Mouse (Mus musculus) liver, adult (tissue): ENCODE results near the gene Hnrnph2.

Experiments
- GATA4 ChIP-seq: IDR thresholded peaks from 2 replicates; pipeline ENCODE4 v1.6.1; 2014; ENCODE audit warnings: mild to moderate bottlenecking, low read length; ENCODE audit not compliant: insufficient replicate concordance

Gene Hnrnph2

DNA sequence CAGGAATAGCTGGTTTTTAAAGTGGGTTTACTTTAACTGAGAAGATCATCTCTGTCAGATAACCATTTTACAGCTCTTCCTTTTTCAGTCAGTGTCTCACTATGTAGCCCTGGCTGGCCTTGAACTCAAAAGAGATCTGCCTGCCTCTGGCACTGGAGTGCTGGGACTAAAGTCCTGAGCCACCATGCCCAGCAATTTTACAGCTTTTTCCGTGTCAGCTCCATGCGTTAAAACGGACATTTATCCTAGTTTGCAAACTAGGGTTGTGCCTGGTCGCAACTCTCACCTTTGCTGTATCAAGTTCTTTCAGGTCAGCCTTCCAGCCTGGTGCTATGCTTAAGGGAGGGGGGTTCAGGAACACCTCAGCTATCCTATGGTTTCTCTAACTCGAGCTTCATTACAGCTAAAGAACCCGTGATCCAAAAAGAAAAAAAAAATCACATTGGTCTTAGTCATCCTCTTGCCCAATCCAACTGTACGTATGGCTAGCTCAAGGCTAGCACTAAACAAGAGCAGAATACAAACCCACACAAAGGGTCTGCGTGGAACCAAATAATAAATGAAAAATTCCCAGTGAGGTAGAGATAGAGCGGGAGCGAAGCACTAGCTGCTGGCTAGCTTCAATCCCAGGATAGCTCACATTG, 935 bp upstream of the Hnrnph2 start:
- no peak for TF ChIP-seq GATA4

DNA sequence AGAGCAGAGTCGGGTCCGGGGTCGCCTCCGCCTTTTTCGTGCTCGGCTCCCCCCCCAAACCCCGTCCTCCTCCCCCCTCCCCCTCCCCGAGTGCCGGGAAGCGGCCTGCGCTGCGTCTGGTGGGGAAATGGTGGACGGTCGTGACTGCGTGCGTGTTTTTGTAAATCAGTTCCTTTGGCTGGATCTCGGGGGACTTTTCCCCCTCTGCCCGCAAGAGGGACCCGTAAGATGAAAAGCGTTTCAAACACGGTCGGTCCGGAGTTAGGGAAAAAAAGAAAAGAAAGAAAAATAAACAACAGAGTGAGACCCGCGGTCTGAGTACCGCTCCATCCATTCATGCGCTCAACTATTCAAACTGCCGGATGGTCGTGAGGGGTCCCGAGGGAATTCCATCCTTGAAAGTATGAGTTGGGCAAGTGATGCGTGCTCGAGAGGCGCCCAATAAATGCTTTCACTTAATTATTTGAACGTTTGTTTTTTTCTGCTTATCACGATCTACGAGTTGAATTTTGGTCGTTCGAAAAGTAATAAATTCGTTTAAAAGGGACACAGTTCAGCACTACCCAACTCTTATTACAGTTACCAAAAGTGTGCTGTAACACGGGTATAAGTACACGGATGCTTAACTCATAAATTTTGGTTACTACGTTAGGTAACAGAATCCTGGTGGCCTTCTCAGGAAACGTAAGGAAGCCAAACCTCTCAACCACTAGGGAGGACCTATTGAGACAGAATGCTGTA, 571 bp downstream of the Hnrnph2 start:
- TF ChIP-seq GATA4: no peak

DNA sequence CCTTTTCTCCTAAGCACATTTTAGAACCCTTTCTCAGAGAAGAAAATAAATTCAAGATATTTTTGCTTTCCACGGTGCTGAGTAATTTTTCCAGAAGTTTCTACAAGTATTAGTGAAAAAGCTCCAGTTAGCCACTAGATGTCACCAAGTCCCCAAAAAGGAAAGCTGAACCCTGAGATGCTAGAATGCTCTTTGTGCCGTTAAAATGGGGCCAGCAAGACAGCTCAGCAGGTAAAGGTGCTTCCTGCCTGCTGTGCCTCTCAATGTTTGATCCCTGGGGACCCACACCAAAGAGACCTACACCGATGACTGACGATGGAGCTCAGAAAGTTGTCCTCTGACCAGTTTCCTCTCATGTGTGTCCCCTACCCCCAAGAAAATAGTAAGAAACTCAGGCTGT, 8.5 kb downstream of the Hnrnph2 start:
- TF ChIP-seq GATA4: no peak

DNA sequence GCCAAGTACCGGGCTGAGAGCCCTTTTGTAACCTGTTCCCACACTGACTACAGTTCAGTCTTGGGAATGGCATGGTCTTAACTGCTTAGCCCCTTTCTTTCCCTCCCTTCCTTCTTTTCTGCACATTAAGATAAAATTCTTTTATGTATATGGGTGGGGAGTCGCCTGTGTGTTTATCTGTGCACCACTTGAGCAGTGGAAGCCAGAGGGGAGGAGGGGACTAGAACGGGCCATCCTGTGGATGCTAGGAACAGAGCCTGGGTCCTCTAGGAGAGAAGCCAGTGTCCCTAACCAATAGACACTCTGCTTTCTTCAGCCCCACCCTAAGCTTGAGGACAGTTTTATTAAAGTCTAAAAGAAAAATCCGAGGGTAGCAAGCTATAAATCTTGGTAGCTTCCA, 10.0 kb downstream of the Hnrnph2 start:
- TF ChIP-seq GATA4: no peak

DNA sequence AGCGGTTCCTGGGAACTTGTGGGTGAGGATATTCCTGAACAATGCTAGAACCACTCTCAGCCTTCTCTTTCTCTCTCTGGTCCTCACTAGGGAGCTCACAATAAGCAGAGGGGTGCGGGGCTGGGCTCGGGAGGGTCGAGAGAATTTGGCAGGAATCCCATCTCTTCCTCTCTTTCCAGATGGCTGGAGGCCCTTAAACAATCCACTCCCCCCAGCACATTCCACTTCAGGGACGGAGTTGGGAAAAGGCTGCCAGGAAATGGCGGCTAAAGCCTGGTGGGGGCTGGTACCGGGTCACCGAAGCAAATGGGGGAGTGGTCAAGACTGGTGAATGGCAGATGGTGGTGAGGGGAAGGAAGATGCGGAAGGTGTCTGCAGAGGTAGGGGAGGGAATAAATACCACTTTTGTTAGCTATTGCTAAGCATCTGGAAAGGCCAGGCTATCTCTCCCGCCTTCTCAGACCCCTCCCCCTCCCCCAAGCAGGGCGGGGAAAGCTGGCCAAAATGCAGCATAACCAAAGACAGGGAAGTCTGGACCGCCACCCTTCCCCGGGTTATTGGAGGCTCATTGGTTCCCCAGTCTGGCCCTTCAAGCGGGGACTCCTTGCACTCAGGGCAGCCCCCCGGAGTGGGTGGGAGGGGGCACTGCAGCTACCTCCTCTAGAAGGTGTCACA, 11.4 kb downstream of the Hnrnph2 start:
- TF ChIP-seq GATA4: peak; percentile 18; the same call in 1 of the 2 replicates

DNA sequence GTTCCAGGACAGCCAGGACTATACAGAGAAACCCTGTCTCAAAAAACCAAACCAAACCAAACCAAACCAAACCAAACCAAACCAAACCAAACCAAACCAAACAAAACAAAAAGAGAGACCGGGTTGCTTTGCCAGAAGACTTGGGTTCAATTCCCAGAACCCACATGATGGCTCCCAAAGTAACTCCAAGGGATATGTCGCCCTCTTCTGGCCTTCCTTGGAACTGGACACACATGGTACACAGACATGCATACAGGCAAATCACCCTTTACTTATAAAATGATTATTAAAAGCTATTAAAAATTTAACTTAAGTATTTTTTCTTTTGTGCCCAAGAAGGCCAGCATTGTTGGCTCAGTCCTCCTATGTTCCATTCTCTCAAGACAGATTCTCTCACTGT, 13.3 kb downstream of the Hnrnph2 start:
- TF ChIP-seq GATA4: no peak

DNA sequence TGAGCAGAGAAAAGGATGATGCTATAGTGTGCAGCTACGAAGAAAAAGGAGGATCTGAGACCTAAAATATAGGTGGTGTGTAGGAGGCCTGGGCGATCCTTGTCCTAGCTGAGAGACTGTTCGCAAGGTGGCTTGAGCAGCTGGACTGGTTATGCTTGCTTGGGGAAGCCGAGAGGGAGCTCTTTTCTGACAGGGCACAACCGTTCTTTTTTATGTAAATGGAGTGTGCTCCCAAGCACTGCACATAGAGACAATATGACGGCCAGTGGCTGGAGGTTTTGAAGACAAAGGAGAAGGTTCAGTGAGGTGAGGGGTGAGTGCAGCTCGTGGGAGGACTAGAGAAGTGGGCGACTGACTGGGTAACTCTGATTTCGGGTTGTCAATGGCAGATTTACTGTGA, 18.7 kb downstream of the Hnrnph2 start:
- no peak for TF ChIP-seq GATA4

DNA sequence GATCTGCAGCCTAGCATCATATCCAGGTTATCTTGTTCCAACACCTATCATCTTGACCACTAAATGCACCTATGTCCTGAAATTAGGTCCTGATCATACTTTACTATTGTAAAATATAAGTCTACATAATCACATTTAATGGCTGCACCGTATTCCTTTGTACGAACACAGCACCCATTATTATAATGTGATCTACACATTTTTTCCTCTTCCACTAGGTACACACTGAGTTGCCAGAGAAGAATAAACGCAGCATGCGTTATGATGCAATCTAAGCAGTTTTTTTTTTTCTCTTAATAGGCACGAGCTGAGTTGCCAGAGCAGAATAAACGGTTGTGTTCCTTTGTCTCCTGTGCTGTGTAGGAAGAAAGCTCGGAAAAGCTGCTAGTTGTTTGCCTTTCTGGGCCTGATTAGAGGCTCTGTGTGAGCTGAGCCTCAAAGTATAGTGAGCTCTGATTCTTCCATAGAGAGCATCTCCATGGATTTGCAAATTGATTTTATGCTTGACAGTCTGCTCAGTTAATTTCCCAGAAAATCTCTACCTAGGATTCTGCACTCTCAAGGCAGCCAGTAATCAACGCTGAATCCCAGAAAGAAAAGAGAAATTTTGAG, 19.4 kb downstream of the Hnrnph2 start:
- TF ChIP-seq GATA4: no peak

DNA sequence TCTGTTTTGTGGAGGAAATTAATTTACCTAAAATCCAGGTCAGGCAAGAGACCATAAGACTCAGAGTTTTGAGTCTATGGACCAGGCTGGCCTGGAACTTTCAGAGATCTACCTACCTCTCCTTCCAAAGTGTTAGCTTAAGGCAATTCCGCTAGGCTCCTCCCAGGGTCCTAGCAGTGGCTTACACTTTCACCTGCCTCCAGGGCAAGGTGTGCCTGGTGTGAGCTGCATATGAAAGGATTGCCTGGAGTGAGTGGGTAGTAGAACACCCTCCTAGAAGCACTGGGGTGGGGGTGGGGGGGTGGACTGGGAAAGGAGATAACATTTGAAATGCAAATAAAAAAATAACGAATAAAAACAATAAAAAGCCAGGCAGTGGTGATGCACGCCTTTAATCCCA, 20.7 kb downstream of the Hnrnph2 start:
- TF ChIP-seq GATA4: no peak

DNA sequence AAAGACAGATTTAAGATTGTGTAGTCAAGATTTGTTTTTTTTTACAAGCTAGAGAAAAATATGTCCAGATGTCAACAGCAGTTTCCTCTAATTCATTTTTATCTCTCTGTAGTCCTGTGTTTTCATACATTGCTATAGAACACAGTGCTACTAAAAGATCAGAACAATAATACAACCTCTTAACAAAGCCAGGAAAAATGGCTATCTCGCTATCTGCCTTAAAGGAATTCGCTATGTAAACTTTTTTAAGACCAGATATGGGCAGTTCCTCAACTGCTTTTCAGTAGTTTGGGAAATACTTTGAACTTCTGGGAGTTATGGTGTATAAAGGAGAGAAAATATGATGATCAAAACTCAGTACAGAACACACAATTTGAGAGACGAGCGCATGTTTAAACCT, 22.4 kb downstream of the Hnrnph2 start:
- peak; percentile 79 for TF ChIP-seq GATA4

DNA sequence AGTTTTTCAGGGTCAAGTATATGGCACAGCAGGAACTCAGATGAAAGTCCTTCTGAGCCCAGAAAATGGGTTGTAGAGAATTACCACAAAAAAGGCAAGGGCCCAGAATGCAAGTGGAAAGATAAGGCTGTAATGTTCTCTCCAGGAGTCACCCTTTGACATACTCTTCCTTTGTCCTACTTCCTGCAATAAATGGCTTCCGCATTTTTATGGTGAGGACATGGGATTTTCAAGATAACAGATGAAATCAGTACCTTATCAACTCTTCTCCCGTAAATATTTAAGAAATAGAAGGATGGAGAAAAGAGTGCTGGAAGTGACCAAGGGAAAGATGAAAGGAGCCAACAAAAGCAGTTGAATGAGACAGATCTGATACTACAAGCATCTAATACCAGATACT, 27.2 kb downstream of the Hnrnph2 start:
- TF ChIP-seq GATA4: no peak

DNA sequence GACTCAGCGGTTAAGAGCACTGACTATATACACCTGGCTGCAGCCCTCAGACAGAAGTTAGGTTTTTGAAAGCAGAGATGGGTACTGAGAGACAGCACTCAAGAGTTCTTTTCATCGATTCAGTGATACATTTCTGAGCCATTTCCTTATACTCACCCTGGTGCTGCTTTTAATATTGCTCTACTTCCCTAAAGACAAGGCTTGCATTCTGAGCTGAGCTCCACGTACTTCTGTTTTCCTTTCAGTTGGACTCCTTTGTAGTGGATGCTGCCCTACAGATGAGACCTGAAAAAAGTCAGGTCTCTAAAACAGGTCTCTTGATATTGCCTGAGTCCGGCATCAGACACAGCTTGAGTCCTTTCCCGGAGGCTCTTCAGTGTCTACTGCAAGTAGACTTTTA, 31.7 kb downstream of the Hnrnph2 start:
- TF ChIP-seq GATA4: no peak

DNA sequence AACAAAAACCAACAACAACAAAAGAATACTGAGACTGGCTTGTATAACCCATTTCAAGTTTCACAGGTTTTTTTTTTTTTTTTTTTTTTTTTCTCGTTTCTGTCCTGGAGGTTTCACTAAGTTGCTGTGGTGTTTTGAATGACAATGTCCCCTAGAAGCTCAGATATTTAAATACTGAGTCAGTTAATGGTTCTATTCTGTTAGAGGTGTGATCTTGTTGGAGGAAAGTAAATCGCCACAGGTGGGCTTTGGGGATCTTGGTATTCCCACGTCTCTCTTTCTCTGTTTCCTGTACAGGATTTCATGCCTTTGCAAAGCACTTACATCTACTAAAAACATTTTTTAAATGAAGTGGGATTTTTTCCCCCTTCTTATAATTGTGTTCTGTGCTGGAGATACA, 34.1 kb downstream of the Hnrnph2 start:
- TF ChIP-seq GATA4: no peak

DNA sequence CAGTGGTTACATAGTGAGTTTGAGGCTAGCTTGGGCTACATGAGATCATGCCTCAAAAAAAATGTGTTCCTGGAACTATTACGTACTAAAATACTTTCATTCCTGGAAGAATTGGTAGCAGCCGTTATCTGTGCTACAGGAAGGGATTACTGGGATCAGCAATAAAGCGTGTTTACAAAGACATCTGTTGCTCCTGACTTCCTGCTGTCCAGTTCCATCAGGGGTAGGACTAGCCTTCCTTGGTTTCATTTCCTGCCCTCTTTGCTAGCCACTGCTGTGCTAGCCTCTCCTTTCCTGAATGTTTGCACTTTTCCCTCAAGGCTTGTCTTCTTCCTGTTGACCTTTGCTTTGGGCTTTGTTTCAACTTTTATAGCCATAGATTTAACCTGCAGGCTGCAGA, 34.9 kb downstream of the Hnrnph2 start:
- TF ChIP-seq GATA4: peak; percentile 72; the same call in 1 of the 2 replicates

DNA sequence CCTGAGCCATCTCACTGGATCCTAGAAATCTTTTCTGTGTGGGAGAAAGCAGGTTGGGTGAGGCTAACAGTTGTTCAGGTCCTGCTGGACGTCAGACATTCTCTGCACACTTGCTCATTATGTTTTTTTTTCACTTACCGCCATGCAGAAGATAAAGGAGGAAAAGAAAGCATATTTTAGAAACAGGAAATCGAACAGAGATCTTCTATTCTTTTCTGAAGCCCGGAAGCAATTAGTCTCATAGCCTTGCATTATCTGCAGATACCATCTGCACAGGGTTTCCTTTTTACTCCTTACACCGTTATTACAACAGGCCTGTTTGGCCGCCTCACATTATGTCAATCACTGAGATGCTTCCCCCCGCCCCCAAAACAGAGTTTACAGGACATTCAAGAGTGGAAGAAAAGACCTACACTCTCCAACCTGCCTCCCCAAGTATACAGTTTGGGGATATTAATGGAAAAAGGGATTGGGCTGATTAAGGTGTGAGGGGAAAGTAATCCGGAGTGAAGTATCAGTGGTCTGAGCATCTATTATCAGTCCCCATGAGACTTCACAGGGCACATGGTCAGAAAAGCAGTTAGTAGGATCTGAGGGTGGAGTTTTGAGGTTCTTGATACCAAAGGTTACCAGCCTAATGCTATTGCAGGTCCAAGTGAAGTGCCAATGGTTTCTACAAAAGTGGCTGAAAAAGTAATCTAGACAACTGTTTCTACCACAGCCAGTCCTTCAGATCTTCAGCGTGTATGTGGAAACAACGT, 40.2 kb downstream of the Hnrnph2 start:
- TF ChIP-seq GATA4: peak; percentile 52; the same call in 1 of the 2 replicates
